Mouse (Mus musculus) central nervous system, embryonic 11.5 days (tissue): ENCODE data around the gene Shisa2. TPM values are rescaled to one million over a fixed set of nuclear protein-coding genes. Genes with fewer than 3 reads are reported as not detected.

Source experiments
- polyA plus RNA-seq: library from polyadenylated mRNA; depleted of rRNA; stranded (reverse); fragments of >200 nt; gene quantifications from 2 replicates; pipeline ENCODE4 v1.2.3, GENCODE M21; 2012; rRNA removed

The Shisa2 gene
- 14.5 and 33.4 TPM in 2 replicates for polyA plus RNA-seq

DNA sequence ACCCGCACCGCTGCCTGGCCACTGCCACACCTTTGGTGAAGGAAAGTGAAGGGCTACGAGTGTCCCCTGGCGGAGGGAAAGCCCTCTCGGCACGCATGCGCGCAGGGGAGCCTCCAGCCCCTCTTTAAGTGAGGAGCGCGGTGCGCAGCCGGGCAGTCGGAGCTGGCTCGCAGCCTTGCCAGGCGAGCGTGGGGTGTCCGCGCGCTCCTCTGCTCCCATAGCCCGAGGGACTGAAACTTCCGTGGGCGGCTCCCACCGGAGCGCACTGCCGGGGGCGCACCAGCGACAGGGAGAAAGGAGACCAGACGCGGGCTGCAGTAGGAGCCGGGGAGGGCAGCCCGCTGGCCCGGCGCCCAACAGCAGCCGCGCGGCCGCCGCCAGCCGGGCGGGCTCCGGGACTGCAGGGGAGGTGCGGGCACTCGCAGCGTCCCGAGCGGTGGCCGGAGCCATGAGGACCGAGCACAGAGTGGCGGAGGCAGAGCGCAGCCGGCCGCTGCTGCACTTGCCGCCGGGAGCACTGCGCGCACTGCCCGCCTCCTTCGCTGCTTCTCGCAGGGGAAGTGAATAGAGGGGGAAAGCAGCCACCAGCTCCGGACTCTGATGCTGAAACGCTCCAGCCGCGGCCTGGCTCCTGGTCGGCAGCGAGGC, at the start of gene Shisa2:
Shisa2 (plus strand) TSS at position 151 of the 648 bp plus-strand sequence.

DNA sequence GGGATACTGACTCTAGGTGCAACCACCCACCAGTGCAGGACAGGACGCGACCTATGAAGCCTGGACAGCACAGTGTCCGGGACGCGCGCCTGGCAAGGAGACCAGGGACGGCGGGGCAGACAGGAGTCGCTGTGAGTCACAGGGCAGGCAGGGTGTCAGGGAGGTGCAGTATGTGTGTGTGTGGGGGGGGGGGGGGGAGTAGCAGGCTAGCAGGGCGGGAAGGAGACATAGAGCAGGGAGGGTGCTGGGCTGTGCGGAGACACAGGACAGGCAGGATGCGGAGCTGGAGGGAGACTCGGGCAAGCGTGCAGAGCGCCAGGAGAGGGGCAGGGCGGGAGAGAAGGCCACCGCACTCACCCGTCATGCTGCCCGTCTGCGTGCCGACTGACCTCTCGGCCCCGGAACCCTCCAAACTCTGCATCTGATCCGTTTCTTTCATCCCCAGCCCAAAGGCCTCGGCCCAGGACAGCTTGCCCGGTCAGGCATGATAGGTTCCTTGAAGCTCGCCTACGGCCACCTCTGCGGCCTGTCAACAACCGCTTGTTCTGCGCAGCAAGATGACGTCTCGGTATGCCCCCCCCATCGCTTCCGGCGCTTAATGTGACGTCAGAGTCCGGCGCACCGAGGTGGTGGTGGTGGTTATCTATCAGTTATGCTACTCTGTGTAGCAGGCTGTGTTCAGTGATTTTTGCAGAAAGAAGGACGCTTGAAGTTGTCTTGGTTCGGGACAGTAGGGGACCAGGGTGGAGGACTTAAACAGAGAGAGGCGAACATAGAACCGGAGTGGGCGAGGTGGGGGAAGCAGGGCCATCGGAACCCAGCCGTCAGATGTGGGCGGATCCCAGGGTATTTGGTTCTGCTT, 27.5 kb upstream of the Shisa2 start, which contains the start of gene Cdadc1:
Cdadc1 (minus strand) TSS at position 562 of the 862 bp plus-strand sequence.

Other genes with a start within 250 kb of the Shisa2 start
- gene Phf11c, start 229.9 kb upstream of the Shisa2 start, polyA plus RNA-seq: 1.0 and 2.2 TPM in 2 replicates
- 7.5 and 10.4 TPM in 2 replicates for gene Setdb2, start 184.4 kb upstream of the Shisa2 start, polyA plus RNA-seq
- 15.9 and 18.1 TPM in 2 replicates for gene Cab39l, start 184.3 kb upstream of the Shisa2 start, polyA plus RNA-seq
- gene Cdadc1, start 27.3 kb upstream of the Shisa2 start, polyA plus RNA-seq: 13.4 and 19.6 TPM in 2 replicates